Mouse (Mus musculus): ENCODE measurements around the gene Ccdc124. TPM values are rescaled to one million over a fixed set of nuclear protein-coding genes. Genes with fewer than 3 reads are reported as not detected.
A peak's percentile ranks its signal among the peaks of the same experiment; 100 is the strongest.

Ccdc124 gene
- polyA plus RNA-seq, 1 experiment: not detected

DNA sequence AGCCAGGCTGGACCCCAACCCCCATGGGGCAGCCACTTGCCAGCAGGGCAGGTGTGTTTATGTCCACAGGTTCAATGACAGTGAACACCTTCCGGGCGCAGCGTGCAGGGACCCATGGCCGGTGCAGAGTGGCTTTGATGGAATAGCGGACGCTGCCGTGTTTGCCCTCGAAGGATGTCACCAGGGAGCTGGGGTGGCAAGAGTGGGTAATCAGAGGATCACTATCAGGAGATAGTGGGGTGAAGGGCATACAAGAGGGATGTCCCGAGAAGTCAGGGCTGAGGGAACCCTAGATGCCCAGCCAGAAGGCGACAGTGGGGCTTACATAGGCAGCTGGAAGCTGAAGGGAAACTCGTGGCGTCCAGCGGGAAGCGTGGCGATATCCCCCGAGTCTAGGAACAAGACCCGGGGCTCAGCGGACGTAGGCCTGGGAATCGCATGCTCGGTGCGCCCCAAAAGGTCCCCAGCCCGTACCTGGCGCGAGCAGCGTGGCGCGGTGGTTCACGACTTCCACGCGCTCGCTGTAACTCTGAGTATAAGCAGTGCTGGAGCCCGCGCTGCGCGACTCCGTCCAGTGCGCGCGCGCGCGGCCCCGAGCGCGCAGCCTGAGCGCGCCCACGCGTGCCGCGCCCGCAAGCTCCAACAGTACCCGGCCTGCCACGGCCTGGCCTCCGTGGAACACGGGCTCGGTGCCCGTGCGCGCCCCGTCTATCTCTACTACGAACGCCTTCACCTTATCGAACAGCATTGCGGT lies 34.9 kb downstream of the Ccdc124 start:
- TF ChIP-seq POLR2A (IDR thresholded peaks at IDR 0.05; ENCODE audit: insufficient read depth, low read depth, low read length) (no peak), CTCF (IDR thresholded peaks at IDR 0.05; ENCODE audit: insufficient read depth, low read depth, low read length) (no peak)
- peak overlapping the region; percentile 69 for H3K4me3 ChIP-seq (ENCODE audit: insufficient read depth, low read depth, low read length)
- WGBS: 2% methylated on average over 66 of the region's 66 CpGs
- H3K4me1 ChIP-seq (ENCODE audit: control insufficient read depth, insufficient read depth, low read length): peaks cover 6% of the 10 kb centered on the region
- H3K27ac ChIP-seq (ENCODE audit: insufficient read depth, low read depth, low read length): peak overlapping the region; percentile 86

DNA sequence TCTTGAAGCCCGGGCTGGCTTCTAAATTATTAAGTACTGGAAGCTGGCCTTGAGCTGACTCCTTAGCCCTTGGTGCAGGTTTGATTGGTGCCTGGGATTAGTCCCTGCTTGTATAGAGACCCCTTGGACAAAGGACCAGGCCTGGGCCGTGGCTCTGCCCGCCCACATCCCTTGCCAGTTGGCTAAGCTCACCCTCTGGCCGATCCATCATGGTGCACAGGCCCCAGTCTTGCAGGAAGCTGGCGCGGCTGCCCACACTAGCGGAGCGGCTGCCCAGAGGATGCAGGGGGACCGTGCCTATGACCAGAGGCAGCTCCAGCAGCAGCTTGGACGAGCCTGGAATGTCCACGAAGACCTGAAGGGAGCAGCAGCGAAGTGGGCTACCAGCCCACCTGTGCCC lies 37.1 kb downstream of the Ccdc124 start:
- no peak overlapping the region for H3K27ac ChIP-seq (ENCODE audit: insufficient read depth, low read depth, low read length)
- H3K4me1 ChIP-seq (ENCODE audit: control insufficient read depth, insufficient read depth, low read length): peaks cover 9% of the 10 kb centered on the region
- no peak overlapping the region for H3K4me3 ChIP-seq (ENCODE audit: insufficient read depth, low read depth, low read length)
- TF ChIP-seq CTCF (IDR thresholded peaks at IDR 0.05; ENCODE audit: insufficient read depth, low read depth, low read length): no peak
- TF ChIP-seq POLR2A (IDR thresholded peaks at IDR 0.05; ENCODE audit: insufficient read depth, low read depth, low read length): no peak
- 75% methylated on average over 12 of the region's 12 CpGs for WGBS

GRCm38 (mm10) chr8:70834071-70834470 lies 39.7 kb downstream of the Ccdc124 start:
- TF ChIP-seq POLR2A (IDR thresholded peaks at IDR 0.05; ENCODE audit: insufficient read depth, low read depth, low read length): no peak
- TF ChIP-seq CTCF (IDR thresholded peaks at IDR 0.05; ENCODE audit: insufficient read depth, low read depth, low read length): no peak
- WGBS: 96% methylated on average over 3 of the region's 3 CpGs

GRCm38 (mm10) chr8:70833520-70833919 lies 40.2 kb downstream of the Ccdc124 start:
- Histone ChIP-seq H3K27ac (ENCODE audit: insufficient read depth, low read depth, low read length) (no peak overlapping the region), H3K4me1 (ENCODE audit: control insufficient read depth, insufficient read depth, low read length) (peaks cover 4% of the 10 kb centered on the region), H3K4me3 (ENCODE audit: insufficient read depth, low read depth, low read length) (no peak overlapping the region)
- no peak for TF ChIP-seq POLR2A (IDR thresholded peaks at IDR 0.05; ENCODE audit: insufficient read depth, low read depth, low read length)
- WGBS: 50% methylated on average over 15 of the region's 15 CpGs

More at GRCm38 (mm10) chr8:70834071-70834470, 39.7 kb downstream of the Ccdc124 start:
- no peak overlapping the region for H3K27ac ChIP-seq (ENCODE audit: insufficient read depth, low read depth, low read length)
- no peak overlapping the region for H3K4me3 ChIP-seq (ENCODE audit: insufficient read depth, low read depth, low read length)
- H3K4me1 ChIP-seq (ENCODE audit: control insufficient read depth, insufficient read depth, low read length): peaks cover 8% of the 10 kb centered on the region

DNA sequence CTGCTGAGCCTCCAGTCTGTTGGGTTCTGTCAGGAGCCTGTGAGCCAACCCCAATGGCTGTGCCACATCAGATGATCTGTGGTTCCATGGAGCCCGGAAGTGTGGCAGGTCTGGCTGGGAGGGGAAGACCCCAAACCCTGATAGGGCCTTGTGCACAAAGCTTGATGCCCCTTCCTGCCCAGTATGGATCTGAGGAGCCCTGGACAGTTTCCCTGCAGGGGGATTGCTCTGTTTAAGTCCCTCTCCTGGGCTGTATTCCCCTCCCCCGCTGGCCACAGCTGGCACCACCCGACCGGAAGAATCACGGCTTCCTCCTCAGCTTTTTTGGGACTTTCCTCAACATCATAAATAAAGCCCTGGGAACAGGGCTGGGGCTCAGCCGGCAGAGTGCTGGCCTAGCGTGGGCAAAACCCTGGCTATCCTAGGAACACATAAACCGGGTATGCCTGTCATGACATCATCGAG lies 40.7 kb downstream of the Ccdc124 start:
- TF ChIP-seq CTCF (IDR thresholded peaks at IDR 0.05; ENCODE audit: insufficient read depth, low read depth, low read length) (no peak), POLR2A (IDR thresholded peaks at IDR 0.05; ENCODE audit: insufficient read depth, low read depth, low read length) (no peak)
- Histone ChIP-seq H3K4me3 (ENCODE audit: insufficient read depth, low read depth, low read length) (no peak overlapping the region), H3K27ac (ENCODE audit: insufficient read depth, low read depth, low read length) (no peak overlapping the region), H3K4me1 (ENCODE audit: control insufficient read depth, insufficient read depth, low read length) (0 out of 2 replicates have a peak, but pooled peaks cover 3% of the 10 kb centered on the region)
- WGBS: 49% methylated on average over 9 of the region's 9 CpGs

- TF ChIP-seq CTCF (IDR thresholded peaks at IDR 0.05; ENCODE audit: insufficient read depth, low read depth, low read length) (no peak), POLR2A (IDR thresholded peaks at IDR 0.05; ENCODE audit: insufficient read depth, low read depth, low read length) (no peak)
- no peak overlapping the region for H3K4me3 ChIP-seq (ENCODE audit: insufficient read depth, low read depth, low read length)
- 0 out of 2 replicates have a peak, but pooled peaks cover 3% of the 10 kb centered on the region for H3K4me1 ChIP-seq (ENCODE audit: control insufficient read depth, insufficient read depth, low read length)
- 61% methylated on average over 11 of the region's 11 CpGs for WGBS
- H3K27ac ChIP-seq (ENCODE audit: insufficient read depth, low read depth, low read length): no peak overlapping the region
Measured at GRCm38 (mm10) chr8:70832371-70832770, 41.4 kb downstream of the Ccdc124 start.

DNA sequence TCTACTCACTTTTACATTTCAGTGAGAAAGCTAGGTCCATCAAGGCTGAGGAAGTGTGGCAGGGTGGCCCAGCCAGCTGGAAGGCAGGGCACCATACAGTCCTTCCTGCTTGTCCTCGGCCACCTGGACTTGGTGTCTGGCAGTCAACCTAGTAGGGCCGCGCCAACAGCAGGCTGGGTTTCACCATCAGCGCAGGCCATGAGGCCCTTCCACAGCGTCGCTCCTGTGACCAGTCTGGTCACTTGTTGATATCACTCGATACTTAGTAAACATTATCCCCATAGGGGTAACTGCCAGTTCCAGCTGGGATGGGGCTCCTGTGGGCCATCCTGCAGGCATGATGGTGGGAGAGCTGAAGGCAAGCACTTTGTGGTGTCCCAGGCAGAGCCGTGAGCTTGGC lies 42.2 kb downstream of the Ccdc124 start:
- no peak overlapping the region for H3K27ac ChIP-seq (ENCODE audit: insufficient read depth, low read depth, low read length)
- TF ChIP-seq POLR2A (IDR thresholded peaks at IDR 0.05; ENCODE audit: insufficient read depth, low read depth, low read length) (no peak), CTCF (IDR thresholded peaks at IDR 0.05; ENCODE audit: insufficient read depth, low read depth, low read length) (no peak)

GRCm38 (mm10) chr8:70827796-70828195 lies 45.9 kb downstream of the Ccdc124 start:
- Histone ChIP-seq H3K27ac (ENCODE audit: insufficient read depth, low read depth, low read length) (no peak overlapping the region), H3K4me1 (ENCODE audit: control insufficient read depth, insufficient read depth, low read length) (0 out of 2 replicates have a peak, but pooled peaks cover 3% of the 10 kb centered on the region), H3K4me3 (ENCODE audit: insufficient read depth, low read depth, low read length) (no peak overlapping the region)
- TF ChIP-seq CTCF (IDR thresholded peaks at IDR 0.05; ENCODE audit: insufficient read depth, low read depth, low read length) (no peak), POLR2A (IDR thresholded peaks at IDR 0.05; ENCODE audit: insufficient read depth, low read depth, low read length) (no peak)
- whole genome bisulfite sequencing: 86% methylated on average over 1 of the region's 1 CpGs

More for the DNA sequence above, 42.2 kb downstream of the Ccdc124 start:
- Histone ChIP-seq H3K4me1 (ENCODE audit: control insufficient read depth, insufficient read depth, low read length) (0 out of 2 replicates have a peak, but pooled peaks cover 3% of the 10 kb centered on the region), H3K4me3 (ENCODE audit: insufficient read depth, low read depth, low read length) (no peak overlapping the region)
- WGBS: 90% methylated on average over 8 of the region's 8 CpGs

DNA sequence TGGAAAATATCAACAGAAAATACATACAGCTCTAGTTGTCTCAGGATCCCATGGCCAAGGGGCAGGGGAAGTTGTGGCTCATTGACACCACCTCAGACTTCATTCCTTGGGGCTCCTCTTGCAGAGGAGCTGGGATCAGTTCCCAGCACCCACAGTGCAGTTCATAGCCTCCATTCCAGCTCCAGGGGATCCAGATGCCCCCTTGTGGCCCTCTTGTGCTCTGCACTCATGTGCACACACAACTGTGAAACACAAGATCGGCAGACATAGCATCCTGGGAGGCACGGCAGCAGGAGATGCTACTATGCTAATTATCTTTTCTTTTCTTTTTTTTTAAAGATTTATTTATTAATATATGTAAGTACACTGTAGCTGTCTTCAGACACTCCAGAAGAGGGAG lies 46.7 kb downstream of the Ccdc124 start:
- Histone ChIP-seq H3K27ac (ENCODE audit: insufficient read depth, low read depth, low read length) (no peak overlapping the region), H3K4me3 (ENCODE audit: insufficient read depth, low read depth, low read length) (no peak overlapping the region), H3K4me1 (ENCODE audit: control insufficient read depth, insufficient read depth, low read length) (no peaks in the 10 kb centered on the region)
- no peak for TF ChIP-seq CTCF (IDR thresholded peaks at IDR 0.05; ENCODE audit: insufficient read depth, low read depth, low read length)
- TF ChIP-seq POLR2A (IDR thresholded peaks at IDR 0.05; ENCODE audit: insufficient read depth, low read depth, low read length): no peak
- 90% methylated on average over 2 of the region's 2 CpGs for WGBS
